Mouse (Mus musculus) adrenal gland, adult 18-20 months (tissue): ENCODE results near the gene Csk. TPM values are rescaled to one million over a fixed set of nuclear protein-coding genes. Genes with fewer than 3 reads are reported as not detected.

Source experiments
- DNase-seq, 2 experiments: peaks; one replicate each; pipeline ENCODE4 v3.0.0; 2021 to 2022; ENCODE audit warnings: low spot score in 2 of 2
- total RNA-seq, 2 experiments: library from RNA; stranded (reverse); gene quantifications; 1 replicate in 1 of 2; 2 replicates in 1 of 2; pipeline ENCODE4 v1.2.3; 2021

The Csk gene
- total RNA-seq, 2 experiments from 2014 or later, result 62.2 to 89.1 TPM

- DNase-seq, result no peak
Observed at GRCm38 (mm10) chr9:57639661-57640328, 13.6 kb downstream of the Csk start.

- DNase-seq, result no peak
Observed at GRCm38 (mm10) chr9:57638651-57639459, 14.6 kb downstream of the Csk start.

- peak in 1 of 2 experiments; percentile 56 for DNase-seq
Observed at GRCm38 (mm10) chr9:57637741-57638322, 15.6 kb downstream of the Csk start.

DNA sequence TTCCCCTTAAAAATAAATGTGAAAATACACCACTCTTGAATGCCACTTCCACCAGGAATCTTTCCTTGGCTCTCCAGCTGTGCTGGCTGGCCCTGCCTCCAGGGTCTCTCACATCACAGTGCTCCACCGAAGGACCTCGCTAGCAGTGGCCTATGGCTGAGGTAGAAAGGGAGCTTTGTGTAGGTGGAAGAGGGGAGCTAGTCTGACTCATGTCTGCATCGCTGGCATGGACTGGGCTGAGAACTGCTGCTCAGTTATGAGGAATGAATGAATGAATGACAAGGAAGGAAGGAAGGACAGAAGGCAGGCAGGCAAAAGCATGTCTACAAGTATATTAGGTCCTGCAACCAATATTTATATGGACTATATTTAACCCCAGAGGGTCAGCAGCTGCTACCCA lies 16.2 kb downstream of the Csk start:
- DNase-seq, result no peak

GRCm38 (mm10) chr9:57633481-57634024 lies 19.9 kb downstream of the Csk start:
- no peak for DNase-seq

- peak; percentile 82 to 87 for DNase-seq
Observed at GRCm38 (mm10) chr9:57629118-57629874, 24.1 kb downstream of the Csk start.

DNA sequence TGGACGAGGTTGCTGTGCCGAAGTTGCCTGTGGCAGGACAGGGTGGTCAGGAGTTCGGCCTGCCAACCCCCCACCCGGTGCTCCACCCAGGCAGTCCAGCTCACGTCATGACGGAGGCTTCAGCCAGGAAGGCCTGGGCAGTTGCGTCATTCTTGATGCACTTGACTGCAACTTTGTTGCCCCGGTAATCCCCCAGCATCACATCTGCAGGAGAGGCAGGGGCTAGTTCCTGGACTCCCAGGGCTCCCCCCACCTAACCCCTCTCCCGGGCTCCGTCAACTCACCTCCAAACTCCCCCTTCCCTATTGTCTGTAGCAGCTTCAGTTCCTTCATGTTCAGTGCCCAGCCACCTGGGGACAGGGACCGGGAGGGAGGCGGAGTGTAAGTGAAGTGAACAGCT lies 24.7 kb downstream of the Csk start:
- DNase-seq, result no peak

DNA sequence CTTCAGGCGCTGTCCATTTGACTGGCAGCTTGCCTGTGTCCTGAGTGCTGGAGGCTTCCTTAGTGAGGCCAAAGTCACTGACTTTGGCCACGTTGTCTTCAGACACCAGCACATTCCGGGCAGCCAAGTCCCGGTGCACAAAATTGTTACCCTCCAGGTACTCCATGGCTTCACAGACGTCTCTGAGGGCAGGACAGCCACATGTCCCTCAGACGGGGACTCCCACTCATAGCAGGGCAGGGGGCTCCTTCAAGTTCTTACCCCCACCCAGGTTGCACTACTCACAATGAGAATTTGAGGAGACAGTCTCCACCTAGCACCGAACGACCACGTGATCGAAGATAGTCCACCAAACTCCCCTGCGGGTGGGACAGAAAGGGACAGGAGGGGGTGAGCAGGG lies 25.5 kb downstream of the Csk start:
- DNase-seq, result no peak

DNA sequence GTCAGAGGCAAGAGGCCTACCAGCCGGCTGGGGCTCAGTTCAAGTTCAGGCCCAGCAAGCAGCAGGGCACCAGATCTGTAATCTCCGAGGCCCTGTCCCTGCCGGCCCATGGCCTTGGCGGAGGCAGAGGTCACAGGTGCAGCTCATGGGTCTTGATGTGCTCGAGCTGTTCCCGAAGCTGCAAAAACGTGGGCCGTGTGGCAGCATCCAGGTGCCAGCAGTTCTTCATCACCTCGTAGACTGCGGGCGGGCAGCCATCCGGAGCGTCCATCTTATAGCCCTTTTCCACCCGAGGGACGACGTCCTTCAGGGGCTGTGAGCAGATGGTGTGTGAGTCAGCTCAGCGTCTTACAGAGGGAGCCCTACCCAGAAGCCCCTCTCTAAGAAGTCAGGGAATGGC lies 26.2 kb downstream of the Csk start:
- DNase-seq, result no peak

DNA sequence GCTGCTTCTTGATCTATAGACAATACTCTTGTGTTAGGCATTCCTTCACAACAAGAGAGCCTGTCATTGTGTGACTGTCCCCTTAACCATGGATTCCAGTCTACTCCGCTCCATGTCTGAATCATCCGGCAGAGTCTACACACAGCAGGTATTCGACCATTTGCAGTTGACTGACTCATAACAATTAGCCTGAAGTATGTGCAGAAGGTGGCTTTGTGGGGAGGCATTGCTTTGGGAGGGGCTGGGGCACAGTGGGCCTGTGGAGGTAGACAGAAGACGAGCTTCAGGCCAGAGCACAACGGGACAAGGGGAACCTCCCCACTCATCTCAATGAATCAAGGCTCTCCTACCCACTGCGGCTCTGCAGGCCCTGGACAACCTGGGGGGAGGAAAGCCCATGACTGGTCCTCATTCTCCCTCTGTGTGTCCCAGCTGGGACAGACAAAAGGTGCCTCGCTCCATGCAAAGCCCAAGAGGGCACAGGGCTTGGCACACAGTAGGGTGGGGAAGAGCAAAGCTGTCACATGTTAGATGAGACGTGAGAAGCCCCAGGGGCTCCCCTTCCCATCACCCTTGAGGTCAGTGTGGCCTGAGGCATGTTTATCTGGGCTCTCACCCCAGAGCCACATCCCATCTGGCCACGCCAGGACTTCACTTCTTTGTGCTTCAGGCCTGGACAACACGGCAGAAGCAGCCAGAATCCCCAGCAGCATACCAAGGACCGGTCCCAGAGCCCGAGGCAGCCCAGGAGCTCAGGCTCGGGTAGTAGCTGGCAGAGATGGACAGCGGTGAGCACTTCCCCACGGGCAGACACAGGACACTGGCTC lies 27.5 kb downstream of the Csk start:
- no peak for DNase-seq

- DNase-seq, result no peak
Observed at GRCm38 (mm10) chr9:57624295-57624694, 29.1 kb downstream of the Csk start.

- DNase-seq, result no peak
Observed at GRCm38 (mm10) chr9:57620674-57621073, 32.8 kb downstream of the Csk start, which contains the start of gene Lman1l. Lman1l (minus strand) TSS chr9:57620774.

- DNase-seq, result no peak
Observed at GRCm38 (mm10) chr9:57618854-57619253, 34.6 kb downstream of the Csk start.

DNA sequence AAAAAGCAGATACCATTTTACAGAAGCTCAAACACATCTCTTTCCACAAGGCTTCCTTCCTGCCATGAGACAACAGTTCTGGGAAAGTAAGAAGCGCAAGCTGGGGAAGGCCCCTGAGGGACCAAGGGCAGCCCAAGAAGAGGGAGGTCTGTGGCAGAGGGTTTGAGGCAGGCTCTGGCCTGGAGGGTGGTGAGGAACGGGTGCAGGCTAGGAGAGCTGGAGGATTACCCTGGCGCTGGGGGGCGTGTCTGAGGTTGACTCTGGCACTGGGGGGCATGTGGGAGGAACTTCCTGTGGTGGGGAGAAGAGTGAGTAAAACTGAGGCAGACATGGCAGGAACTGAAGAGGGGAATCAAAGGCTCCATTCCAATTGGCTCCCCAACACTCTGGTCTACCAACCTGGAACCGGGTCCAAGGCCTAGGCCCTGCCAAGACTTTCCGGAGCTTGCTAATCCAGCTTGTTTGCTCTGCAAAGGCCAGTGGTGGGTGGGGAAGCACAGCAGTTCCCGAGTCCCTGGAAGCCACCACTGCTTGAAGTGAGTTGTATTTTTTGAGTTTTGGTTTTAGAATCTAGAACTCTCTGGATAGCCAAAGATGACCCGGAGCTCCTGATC lies 35.8 kb downstream of the Csk start:
- no peak for DNase-seq

DNA sequence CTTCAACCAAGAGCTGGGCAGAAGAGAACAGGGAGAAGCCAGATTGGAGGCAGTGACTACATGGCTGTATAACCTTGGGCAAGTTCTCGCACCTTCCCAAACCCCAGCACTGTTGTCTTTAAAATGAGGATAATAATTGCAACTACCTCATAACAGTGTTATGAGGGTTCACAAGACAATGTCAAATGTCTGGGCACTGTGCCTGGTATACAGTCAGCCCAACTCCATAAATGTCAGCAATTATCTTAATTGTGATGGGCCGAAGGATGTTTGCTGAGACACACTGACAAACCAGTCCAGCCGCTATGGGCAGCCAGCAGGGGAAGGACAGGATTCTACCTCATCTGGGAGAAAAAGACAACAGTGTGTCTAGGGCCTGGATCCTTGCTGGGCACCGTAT lies 38.6 kb downstream of the Csk start:
- no peak for DNase-seq

DNA sequence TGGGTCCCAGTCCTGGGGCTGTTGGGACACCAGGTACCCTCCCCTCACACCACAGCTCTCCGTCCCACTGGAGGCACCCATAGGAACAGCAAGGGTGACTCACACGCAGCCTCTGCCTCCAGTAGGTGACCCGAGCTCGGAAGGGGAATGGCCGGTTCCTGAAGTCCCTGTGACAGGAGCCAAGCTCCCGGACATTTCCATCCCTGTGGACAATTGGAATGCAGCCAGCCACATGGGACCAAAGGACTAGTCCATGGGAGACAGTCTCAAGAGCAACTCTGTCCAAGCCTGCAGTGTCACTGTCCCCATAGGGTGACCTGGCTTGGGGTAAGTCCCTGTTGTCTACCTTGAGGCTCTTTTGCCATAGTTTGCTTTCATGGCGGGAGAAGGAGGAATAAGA lies 39.5 kb downstream of the Csk start:
- DNase-seq, result no peak

- no peak for DNase-seq
Observed at GRCm38 (mm10) chr9:57612587-57612986, 40.8 kb downstream of the Csk start.

- DNase-seq, result no peak
Observed at GRCm38 (mm10) chr9:57610359-57610826, 43.0 kb downstream of the Csk start.

DNA sequence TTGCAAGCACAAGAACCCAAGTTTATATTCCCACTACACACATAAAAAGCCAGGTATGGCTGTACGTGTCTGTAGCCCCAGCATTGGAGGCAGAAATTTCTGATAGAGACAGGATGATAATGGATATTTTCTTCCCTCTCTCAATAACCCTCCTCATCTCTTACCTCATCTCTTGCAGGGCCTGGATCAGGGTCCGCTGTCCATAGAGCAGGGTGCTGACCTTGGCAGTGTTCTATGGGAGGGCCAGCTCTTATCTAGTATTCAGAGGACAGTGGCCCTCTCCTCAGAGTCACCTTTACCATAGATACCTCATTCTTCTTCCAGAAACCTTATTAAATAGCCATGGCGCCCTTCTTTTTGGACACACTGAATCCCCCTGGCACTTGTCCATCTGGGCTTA lies 43.6 kb downstream of the Csk start:
- no peak for DNase-seq
